Mouse (Mus musculus) brain, embryonic 14.5 days (tissue): Measurements from ENCODE around the gene Dph7.

Experiments used
- CTCF ChIP-seq: fragments of 200-500 bp; IDR thresholded peaks from 2 replicates; pipeline ENCODE4 v1.5.1; 2012; ENCODE audit warnings: inconsistent platforms, mild to moderate bottlenecking, moderate library complexity, borderline replicate concordance; ENCODE audit not compliant: insufficient read depth, insufficient read length; ENCODE audit errors: extremely low read depth
- POLR2A ChIP-seq: fragments of 200-500 bp; IDR thresholded peaks from 2 replicates; pipeline ENCODE4 v1.6.1; 2012; ENCODE audit warnings: mild to moderate bottlenecking, inconsistent platforms, borderline replicate concordance; ENCODE audit not compliant: poor library complexity, insufficient read depth, insufficient read length, severe bottlenecking; ENCODE audit errors: extremely low read depth

DNA sequence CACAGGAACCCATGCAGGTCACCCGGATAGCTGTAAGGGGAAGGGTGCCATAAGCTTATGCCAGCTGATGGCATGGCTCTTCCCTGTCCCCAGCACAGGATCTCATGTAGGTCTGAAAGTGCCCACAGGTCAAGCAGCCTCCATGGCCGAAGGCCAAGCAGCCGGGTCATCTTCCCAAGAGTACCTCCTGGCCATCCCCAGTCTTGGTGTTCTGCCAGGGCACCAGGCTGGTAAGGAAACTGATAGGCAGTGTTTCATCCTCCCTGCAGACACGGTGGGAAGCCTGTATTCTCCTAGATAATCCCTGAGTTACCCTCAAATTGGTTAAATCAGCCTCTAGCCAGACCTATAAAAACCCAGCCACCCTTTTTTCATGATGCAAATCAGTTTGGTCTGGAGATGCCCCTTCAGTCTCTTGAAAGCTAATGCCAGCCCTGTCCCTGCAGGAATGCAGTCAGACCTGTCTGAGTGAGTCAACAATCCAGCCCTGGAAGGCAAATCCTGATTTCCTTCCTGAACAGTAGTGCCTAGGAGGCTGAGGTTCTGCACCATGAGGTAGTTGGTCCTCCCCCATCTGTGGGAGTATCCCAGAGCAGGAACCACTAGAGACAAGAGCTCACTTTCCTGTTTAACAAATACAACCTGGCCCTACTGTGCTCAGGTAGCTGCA, 34.3 kb upstream of the Dph7 start:
- TF ChIP-seq CTCF (no peak), POLR2A (no peak)
